Mouse (Mus musculus): Measurements from ENCODE around the gene BC025920. TPM values are rescaled to one million over a fixed set of nuclear protein-coding genes. Genes with fewer than 3 reads are reported as not detected.

BC025920 gene
- polyA plus RNA-seq (2015; fragmentation: Nextera tagmentation; extraction: Ambion mirVana): 0.18 and 0.62 TPM in 2 replicates

DNA sequence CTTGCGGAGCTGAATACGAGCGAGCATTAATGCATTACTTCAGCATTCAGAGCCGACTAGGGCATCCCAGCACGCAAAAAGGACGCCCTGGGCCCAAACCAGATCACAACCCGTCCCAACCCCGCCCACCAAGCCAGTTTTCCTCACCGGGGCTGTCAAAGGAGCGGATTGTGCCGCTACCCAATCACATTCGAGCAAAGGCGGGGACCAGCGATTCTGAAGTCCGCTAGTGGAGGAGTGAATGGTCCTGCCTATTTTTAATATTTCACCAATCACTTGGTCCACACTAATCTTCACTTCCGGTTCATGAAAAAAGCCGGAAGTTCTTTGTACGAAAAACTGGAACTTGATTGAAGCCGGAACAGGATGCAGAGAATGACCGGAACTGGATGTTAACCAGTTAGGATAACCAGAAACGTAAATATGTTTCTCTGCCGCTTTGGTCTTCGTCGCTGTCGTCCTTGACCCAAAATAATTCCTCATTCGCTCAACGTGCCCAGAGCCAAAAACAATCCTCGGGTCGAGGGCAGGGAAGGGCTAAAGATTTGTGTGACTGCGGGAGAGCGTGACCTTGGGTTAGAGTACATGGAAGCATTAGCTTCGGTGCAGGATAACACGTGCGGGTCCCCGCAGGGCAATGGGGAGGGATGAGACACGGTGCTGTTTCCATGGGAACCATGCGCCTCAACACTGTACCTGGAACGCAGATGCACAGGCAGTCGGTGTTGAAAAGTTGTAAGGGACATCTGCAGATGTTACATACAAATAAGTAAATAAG lies at the start of gene BC025920:
Gene BC025920, plus strand, starts transcription at position 297 of the 778 bp plus-strand sequence.

DNA sequence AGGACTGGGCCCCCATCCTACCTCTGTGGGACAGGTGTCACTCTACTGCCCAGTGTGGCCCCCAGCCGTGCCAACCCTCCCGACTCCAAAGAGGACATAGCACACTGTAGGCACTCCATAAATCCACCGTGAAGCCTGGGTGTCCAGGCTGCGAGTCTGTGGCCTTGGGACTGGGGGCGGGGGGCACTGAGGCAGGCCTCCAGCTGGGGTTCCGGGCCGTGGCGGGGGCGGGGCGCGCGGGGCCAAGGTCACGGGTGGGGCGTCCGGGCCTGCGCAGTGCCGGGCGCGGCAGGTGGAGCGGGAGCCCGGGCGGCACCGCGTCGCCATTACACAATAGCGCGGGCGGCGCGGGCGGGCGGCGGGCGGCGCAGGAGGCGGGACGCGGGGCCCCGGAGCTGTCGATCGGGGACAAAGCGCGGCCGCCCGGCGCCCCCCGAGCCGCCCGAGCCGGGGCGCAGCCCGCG lies 46.9 kb upstream of the BC025920 start, which contains the start of gene Aes:
Gene Aes, plus strand, starts transcription at position 326 of the 464 bp plus-strand sequence.

DNA sequence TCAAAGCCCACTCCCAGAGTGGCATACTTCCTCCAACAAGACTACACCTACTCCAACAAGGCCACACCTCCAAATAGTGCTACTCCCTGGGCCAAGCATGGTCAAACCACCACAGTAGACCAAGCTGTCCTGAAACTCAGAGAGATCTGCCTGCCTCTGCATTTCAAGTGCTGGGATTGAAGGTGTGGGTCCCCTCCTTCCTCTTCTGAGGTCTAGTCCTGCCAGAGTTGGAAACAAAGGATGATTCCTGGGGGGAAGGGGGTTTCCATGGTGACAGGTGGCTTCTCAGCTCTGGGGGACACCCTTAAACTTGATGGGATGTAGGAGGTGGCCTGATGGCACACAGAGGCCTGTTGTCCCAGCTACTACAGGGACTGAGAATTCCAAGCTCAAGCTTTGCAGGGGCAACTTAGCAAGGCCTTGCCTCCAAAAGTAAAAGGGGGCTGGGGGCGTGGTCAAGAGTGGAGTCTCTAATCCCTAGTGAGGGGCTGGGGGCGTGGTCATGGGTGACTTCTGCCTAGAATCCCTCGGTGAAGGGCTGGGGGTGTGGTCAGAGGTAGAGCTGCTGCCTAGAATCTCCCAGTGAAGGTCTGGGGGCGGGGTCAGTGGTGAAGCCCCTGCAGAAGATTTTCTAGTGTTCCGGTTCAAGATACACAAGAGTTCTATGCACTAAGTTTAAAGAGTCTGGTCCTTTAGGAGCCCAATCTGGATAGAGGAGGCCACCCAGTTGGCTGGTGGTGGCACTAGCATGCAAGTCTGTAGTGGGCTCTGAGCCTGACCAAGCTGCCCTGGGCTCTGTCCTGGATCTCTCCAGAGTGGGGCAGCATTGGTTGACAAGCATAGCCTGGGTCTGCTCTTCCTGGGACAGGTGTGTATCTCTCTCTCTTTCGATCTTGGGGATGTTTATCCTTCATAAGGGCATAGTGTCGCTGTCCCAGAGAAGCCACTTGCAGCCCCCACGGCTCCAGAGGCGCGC lies 31.7 kb upstream of the BC025920 start, which contains the start of gene Tle2:
Gene Tle2, plus strand, starts transcription at position 481 of the 976 bp plus-strand sequence.

GRCm38 (mm10) chr10:81600738-81601203 lies 5.3 kb upstream of the BC025920 start, which contains the start of gene Tle6:
Gene Tle6 (minus strand): TSS chr10:81601073.

GRCm38 (mm10) chr10:81626994-81627835 lies 21.1 kb downstream of the BC025920 start, which contains the start of gene Sirt6:
Gene Sirt6 (minus strand): TSS chr10:81627797.

GRCm38 (mm10) chr10:81628390-81628789 lies 22.3 kb downstream of the BC025920 start, which contains the start of gene Ankrd24:
Gene Ankrd24 (plus strand): TSS chr10:81628540.

DNA sequence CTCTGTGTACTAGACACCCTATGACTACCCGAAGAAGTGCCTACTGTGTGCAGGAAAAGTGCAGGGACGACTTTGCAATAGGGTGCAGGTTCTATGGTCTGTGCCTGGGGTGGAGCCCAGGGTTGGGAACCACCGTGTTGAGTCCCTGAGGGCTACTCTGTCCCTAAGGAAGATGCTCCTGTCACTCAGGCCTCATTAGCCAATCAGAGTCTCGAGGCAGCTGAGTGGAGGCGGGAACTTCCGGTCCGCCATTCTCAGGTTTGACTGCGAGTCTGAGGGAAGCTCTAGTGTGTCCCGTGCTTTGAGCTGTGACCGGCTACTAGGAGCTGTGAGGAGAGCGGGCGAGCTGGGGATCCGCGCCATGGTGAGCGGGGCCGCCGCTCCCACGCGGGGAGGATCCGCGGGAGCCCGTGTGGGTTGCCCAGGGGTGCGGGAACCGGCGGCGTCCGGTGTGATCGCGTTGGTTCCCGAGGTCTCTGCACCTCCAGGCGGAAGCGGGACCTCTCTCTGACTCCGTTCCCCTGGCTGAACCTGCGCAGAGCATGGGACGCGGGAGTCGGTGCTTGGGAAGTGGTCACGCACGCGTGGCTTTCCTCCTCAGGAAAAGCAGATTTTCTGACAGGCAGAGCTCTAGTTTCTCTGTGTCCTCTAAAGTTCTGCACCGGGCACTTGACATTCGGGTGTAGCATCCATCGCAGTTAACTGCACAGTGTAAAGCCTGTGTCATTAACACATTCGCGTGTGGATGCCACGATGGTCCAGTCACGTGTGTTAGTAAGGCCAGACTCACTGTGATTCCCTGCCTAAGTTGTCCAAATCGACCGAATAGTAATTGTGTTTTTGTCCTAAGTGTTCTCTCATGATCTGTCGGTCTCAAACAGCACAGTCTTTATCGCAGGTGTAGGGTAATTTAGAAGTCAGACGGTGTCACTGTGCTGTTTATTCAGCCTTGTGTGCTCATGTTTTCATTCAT lies 43.0 kb downstream of the BC025920 start, which contains the start of gene Gm10778:
Gene Gm10778, plus strand, starts transcription at position 257 of the 973 bp plus-strand sequence.

Other genes starting within 250 kb of the BC025920 start
- gene Mfsd12, start 248.8 kb upstream of the BC025920 start, polyA plus RNA-seq (2015; fragmentation: Nextera tagmentation; extraction: Ambion mirVana): 12.5 and 12.6 TPM in 2 replicates
- gene 4930404N11Rik, start 240.5 kb upstream of the BC025920 start, polyA plus RNA-seq (2015; fragmentation: Nextera tagmentation; extraction: Ambion mirVana): 1.5 and 1.8 TPM in 2 replicates
- 35.5 and 38.2 TPM in 2 replicates for gene Fzr1, start 227.8 kb upstream of the BC025920 start, polyA plus RNA-seq (2015; fragmentation: Nextera tagmentation; extraction: Ambion mirVana)
- gene Dohh, start 221.8 kb upstream of the BC025920 start, polyA plus RNA-seq (2015; fragmentation: Nextera tagmentation; extraction: Ambion mirVana): 67.0 and 71.2 TPM in 2 replicates
- gene Gm48551, start 221.8 kb upstream of the BC025920 start, polyA plus RNA-seq (2015; fragmentation: Nextera tagmentation; extraction: Ambion mirVana): 1.6 and 2.1 TPM in 2 replicates
- 0.42 and 0.73 TPM in 2 replicates for gene Gm48552, start 217.3 kb upstream of the BC025920 start, polyA plus RNA-seq (2015; fragmentation: Nextera tagmentation; extraction: Ambion mirVana)
- 1.7 and 2.0 TPM in 2 replicates for gene Smim24, start 213.2 kb upstream of the BC025920 start, polyA plus RNA-seq (2015; fragmentation: Nextera tagmentation; extraction: Ambion mirVana)
- gene Nfic, start 150.6 kb upstream of the BC025920 start, polyA plus RNA-seq (2015; fragmentation: Nextera tagmentation; extraction: Ambion mirVana): 69.4 and 71.2 TPM in 2 replicates
- gene Celf5, start 123.6 kb upstream of the BC025920 start, polyA plus RNA-seq (2015; fragmentation: Nextera tagmentation; extraction: Ambion mirVana): 0.12 and 0.18 TPM in 2 replicates
- gene Ncln, start 109.9 kb upstream of the BC025920 start, polyA plus RNA-seq (2015; fragmentation: Nextera tagmentation; extraction: Ambion mirVana): 49.9 and 50.1 TPM in 2 replicates
- gene S1pr4, start 106.1 kb upstream of the BC025920 start, polyA plus RNA-seq (2015; fragmentation: Nextera tagmentation; extraction: Ambion mirVana): 0.20 and 0.71 TPM in 2 replicates
- gene Gna15, start 82.0 kb upstream of the BC025920 start, polyA plus RNA-seq (2015; fragmentation: Nextera tagmentation; extraction: Ambion mirVana): 6.1 and 11.1 TPM in 2 replicates
- gene Gna11, start 61.1 kb upstream of the BC025920 start, polyA plus RNA-seq (2015; fragmentation: Nextera tagmentation; extraction: Ambion mirVana): 48.8 and 49.2 TPM in 2 replicates
- gene Aes, start 46.8 kb upstream of the BC025920 start, polyA plus RNA-seq (2015; fragmentation: Nextera tagmentation; extraction: Ambion mirVana): 437 and 457 TPM in 2 replicates
- 6.6 and 7.9 TPM in 2 replicates for gene Tle2, start 31.7 kb upstream of the BC025920 start, polyA plus RNA-seq (2015; fragmentation: Nextera tagmentation; extraction: Ambion mirVana)
- 15.5 and 16.2 TPM in 2 replicates for gene Tle6, start 5.2 kb upstream of the BC025920 start, polyA plus RNA-seq (2015; fragmentation: Nextera tagmentation; extraction: Ambion mirVana)
- gene Sirt6, start 21.5 kb downstream of the BC025920 start, polyA plus RNA-seq (2015; fragmentation: Nextera tagmentation; extraction: Ambion mirVana): 15.9 and 19.7 TPM in 2 replicates
- 6.1 and 7.6 TPM in 2 replicates for gene Ankrd24, start 22.3 kb downstream of the BC025920 start, polyA plus RNA-seq (2015; fragmentation: Nextera tagmentation; extraction: Ambion mirVana)
- 1.9 and 2.8 TPM in 2 replicates for gene Gm10778, start 42.8 kb downstream of the BC025920 start, polyA plus RNA-seq (2015; fragmentation: Nextera tagmentation; extraction: Ambion mirVana)
- gene Zfp433, start 98.6 kb downstream of the BC025920 start, polyA plus RNA-seq (2015; fragmentation: Nextera tagmentation; extraction: Ambion mirVana): 5.5 and 6.8 TPM in 2 replicates
- 2.2 and 2.9 TPM in 2 replicates for gene Gm3055, start 164.9 kb downstream of the BC025920 start, polyA plus RNA-seq (2015; fragmentation: Nextera tagmentation; extraction: Ambion mirVana)
- gene Gm4767, start 205.9 kb downstream of the BC025920 start, polyA plus RNA-seq (2015; fragmentation: Nextera tagmentation; extraction: Ambion mirVana): 1.6 and 1.7 TPM in 2 replicates

Data from urinary bladder, postnatal 0 days (tissue).